Mouse (Mus musculus) neutrophil, adult 83 days (primary cell): Measurements from ENCODE around the gene Phf20. TPM values are rescaled to one million over a fixed set of nuclear protein-coding genes. Genes with fewer than 3 reads are reported as not detected.

ENCODE experiments used
- total RNA-seq, 2 experiments: library from RNA; stranded (reverse); gene quantifications; one replicate each; pipeline ENCODE4 v1.2.4; 2023

Phf20 gene
- total RNA-seq = 10 to 100 TPM; 20.5 to 22.4 TPM

GRCm38 (mm10) chr2:156196302-156197128, at the start of gene Phf20:
Gene Phf20, plus strand, starts transcription at chr2:156196466.

GRCm38 (mm10) chr2:156180094-156180821, 16.0 kb upstream of the Phf20 start, which contains the start of gene Rbm39:
Gene Rbm39, minus strand, starts transcription at chr2:156180238.

GRCm38 (mm10) chr2:156312297-156312897, 116.1 kb downstream of the Phf20 start, which contains the start of the genes Cnbd2 and Scand1:
Gene Cnbd2, plus strand, starts transcription at chr2:156312299.
Gene Scand1, minus strand, starts transcription at chr2:156312704.

Other genes starting within 250 kb of the Phf20 start
- 10 to 100 TPM; 58.0 to 65.1 TPM for gene Cep250, start 240.0 kb upstream of the Phf20 start, total RNA-seq
- gene 6430550D23Rik, start 188.5 kb upstream of the Phf20 start, total RNA-seq = under 1 TPM; 0.42 to 0.55 TPM
- gene Ergic3, start 188.4 kb upstream of the Phf20 start, total RNA-seq = 10 to 100 TPM; 62.0 to 62.6 TPM
- not detected for gene Fer1l4, start 143.5 kb upstream of the Phf20 start, total RNA-seq
- under 1 TPM; 0.33 to 0.42 TPM for gene Spag4, start 131.3 kb upstream of the Phf20 start, total RNA-seq
- gene Cpne1, start 84.5 kb upstream of the Phf20 start, total RNA-seq = 10 to 100 TPM; 71.3 to 80.9 TPM
- gene Rbm12, start 84.5 kb upstream of the Phf20 start, total RNA-seq = 10 to 100 TPM; 26.7 to 30.4 TPM
- 10 to 100 TPM; 16.8 to 17.4 TPM for gene Gm28036, start 69.4 kb upstream of the Phf20 start, total RNA-seq
- gene Romo1, start 52.4 kb upstream of the Phf20 start, total RNA-seq = 10 to 100 TPM; 44.4 to 51.7 TPM
- 10 to 100 TPM; 16.4 to 19.5 TPM for gene Nfs1, start 52.3 kb upstream of the Phf20 start, total RNA-seq
- 1,000 to 10,000 TPM in 1 of 2 experiments, 100 to 1,000 TPM in 1; 884 to 1,046 TPM for gene Rbm39, start 16.2 kb upstream of the Phf20 start, total RNA-seq
- 1 to 10 TPM; 8.9 to 9.2 TPM for gene Cnbd2, start 115.8 kb downstream of the Phf20 start, total RNA-seq
- gene Scand1, start 116.2 kb downstream of the Phf20 start, total RNA-seq = 100 to 1,000 TPM; 131 to 132 TPM
- under 1 TPM; 0.31 to 0.57 TPM for gene Epb41l1, start 224.4 kb downstream of the Phf20 start, total RNA-seq